Mouse (Mus musculus): ENCODE measurements at regions not wholly inside any gene's neighbourhood (a gene's known extent, or its start where the extent isn't known, plus 50 kb on each side); places are given as distances from the start of the nearest gene placed in this dataset.

DNA sequence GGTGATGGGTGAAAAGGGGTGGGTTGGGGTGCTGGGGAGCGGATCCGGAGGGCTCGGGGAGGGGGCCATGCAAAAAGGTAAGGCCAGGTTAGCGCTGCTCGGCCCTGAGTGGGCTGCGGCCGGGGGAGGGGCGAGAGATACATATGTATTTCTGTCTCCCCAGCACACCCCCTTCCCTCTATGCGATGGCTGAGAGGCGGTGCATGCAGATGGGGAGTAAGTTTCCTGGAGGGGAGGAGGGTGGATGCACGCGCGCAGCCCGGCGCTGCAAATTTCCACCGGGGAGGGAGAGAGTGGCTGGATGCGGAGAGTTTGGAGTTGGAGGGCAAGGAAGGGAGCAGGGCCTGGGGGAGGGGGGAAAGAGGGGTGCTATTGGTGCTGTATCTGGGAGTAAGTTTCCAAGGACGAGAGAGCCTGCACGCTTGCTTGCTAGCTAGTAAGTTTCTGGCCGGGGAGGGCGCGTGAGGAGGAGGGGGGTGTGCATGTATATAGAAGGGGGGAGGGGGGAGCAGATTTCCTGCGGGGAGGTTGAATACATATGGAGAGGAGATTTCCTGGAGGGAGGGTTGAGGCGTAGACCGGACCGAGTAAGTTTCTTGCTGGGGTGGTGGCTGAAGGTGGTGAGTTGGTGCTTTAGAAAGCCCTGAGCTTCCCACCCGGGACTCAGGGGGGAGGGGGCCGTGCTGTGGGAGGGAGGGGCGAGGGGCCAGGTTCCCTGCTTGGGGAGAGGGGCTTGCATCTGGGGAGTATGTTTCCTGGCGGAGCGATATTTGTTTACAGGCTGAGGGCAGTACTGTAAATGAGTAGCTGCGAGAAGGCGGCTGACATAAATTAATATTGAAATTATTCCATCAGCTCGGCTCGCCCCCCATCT lies 130.8 kb upstream of the Ubr2 start:
- DNase-seq (ENCODE audit: low spot score), result peak; percentile 71

DNA sequence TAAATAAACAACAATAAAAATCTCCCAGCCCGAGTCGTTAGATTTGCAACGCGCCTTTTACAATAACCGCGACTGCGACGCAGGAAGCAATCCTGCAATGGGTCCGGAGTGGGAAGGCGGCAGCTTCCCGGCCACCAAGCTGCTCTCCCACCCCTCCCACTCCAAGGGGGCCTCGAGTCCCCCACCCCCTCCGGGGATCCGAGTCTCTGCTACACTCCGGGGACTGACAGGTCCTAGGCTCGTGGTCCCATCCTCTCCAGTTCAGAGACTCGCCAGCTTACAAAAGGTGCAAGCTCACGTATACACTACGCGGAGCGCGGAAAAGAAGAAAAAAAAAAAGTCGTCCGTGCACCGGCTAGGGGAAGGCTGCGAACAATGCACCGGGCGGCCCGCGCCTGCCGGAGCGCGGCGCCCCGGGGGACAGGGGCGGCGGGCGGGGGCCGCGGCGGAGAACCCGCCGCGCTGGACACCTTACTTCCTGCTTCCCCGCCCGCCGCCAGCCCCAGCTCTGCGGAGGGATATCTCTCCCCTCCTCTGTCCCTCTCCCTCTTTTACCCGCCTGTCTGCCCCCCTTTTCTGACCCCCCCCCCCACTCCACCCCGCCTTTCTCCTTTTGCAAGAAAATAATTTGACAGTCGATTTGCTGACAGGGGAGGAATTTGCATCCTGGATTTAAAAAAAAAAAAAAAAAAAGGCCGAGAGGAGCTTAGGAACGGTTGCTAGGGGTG lies 130.0 kb upstream of the Ubr2 start:
- DNase-seq (ENCODE audit: low spot score), result peak; percentile 76

DNA sequence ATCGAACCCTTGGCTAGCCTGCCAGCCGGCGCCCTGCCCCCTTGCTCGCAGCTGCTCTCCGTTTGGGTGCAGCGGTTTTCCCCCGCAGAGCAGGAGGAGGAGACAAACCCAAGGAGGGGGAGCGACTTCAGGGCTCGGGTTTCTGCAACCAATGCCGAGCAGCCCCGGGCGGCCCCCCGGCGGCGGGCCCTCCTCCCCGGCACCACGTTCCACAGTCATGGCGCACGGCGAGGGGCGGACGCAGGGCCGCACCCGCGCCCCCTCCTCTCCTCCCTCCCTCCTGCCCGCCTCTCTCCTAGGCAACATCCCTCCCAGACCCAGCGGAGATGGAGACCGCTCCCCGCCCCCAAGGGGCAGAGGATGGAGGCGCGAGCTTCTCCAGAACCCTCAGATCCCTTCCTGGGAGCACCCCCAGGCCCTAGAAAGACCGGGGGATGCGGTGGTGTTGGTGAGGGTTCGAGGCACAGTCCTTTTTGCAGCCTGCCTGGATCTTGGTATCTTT lies 129.4 kb upstream of the Ubr2 start:
- DNase-seq (ENCODE audit: low spot score), result peak; percentile 95

DNA sequence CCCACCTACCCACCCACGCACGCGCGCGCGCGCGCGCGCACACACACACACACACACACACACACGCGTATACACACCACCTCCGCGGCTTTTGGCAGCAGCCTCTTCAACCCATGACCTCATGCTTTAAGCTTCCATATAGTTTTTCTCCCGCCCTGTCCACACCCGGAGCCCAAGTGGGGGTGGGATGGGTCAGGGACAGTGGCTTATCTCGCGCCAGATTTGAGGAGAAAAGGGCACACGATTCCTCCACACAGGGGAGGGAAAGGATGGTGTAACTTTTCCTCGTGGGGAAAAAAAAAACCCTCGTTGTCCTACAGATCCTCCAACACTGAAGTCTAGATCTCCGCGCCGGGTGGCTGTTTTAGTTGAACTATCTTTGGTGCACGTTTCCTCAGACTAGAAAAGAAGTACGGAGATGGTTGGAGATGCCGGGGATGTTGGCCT lies 128.8 kb upstream of the Ubr2 start:
- DNase-seq (ENCODE audit: low spot score), result peak; percentile 37

DNA sequence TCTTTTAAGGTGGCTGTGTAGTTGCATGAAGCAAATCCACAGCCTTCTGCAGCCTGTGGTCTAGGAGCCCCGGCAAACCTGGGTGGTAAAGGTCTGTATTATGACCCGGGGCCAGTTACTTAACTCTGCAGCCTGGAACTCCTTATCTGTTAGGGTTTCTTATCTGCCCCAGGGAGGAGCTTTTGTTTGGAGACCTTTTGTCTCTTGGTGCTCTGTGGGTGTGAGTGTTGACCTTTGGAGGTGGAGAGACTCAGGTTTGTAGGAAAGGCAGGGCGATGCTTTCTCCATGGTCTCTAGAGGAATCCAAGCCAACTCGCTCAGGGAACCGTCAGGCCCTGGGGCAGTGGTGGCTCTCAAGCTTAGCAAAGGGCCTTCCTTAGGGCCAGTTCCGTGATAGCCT lies 127.8 kb upstream of the Ubr2 start:
- peak; percentile 6 for DNase-seq (ENCODE audit: low spot score)

DNA sequence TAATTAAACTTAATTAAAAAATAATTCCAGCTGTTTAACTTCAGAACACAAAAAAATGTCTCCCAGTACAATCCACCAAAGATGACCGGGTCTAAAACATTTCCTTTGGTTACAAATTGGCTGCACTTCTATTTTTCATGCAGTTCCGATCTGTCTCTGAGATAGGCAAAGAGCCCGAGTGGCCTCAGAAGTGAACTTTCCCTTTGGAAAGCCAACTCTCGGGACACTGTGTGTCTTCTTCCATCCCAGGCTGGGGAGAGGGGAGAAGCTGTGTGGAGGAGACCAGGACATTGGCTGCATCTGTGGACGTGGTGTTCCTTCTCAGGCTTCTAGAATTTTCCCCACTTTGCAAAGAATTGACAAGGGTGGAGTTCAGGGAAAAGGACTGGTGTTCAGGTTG lies 125.0 kb upstream of the Ubr2 start:
- no peak for DNase-seq (ENCODE audit: low spot score)

DNA sequence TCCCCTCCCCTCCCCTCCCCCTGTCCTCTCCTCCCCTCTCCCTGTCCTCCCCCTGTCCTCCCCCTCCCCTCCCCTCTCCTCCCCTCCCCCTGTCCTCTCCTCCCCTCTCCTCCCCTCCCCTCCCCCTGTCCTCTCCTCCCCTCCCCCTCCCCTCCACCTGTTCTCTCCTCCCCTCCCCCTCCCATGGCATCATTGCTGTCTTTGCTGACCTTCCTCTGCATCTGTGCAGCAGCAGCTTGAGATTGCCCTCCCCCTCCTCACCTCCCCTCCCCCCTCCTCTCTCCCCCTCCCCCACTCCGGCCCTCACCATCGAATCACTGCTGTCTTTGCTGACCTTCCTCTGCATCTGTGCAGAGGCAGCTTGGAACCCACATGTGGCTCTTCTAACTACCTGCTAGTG lies 123.4 kb upstream of the Ubr2 start:
- DNase-seq (ENCODE audit: low spot score), result no peak

DNA sequence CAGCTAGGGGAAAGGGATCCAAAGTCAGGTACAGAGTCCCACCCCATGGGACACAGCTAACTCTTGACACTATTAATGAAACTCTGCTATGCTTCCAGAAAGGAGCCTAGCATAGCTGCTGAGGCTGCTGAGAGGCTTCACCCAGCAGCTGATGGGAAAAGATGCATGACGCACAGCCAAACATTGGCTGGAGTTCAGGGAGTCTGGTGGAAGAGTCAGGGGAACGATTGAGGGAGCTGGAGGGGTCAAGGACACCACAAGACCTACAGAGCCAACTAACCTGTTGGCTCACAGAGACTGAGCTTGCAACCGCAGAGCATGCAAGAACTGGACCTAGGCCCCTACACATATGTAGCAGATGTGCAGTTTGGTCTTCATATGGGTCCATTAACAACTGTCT lies 117.2 kb upstream of the Ubr2 start:
- no peak for DNase-seq (ENCODE audit: low spot score)

DNA sequence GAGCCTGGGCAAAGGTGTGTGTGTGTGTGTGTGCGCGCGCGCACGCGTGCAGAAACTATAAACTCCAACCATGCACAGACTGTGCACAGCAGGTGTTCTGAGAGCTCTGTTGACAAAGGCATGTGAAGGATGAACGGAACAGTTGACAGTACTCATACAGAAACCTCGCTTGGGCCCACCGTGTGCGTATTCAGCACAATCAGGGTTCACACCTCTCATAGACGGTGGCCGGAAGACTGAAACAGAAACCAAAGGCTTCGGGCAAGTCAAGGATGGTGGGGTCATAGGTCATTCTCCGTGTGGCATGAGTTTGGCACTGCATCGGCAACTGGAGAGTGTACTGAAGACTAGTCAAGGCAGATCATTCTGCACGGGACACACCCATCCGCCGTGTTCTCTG lies 113.2 kb upstream of the Ubr2 start:
- no peak for DNase-seq (ENCODE audit: low spot score)

DNA sequence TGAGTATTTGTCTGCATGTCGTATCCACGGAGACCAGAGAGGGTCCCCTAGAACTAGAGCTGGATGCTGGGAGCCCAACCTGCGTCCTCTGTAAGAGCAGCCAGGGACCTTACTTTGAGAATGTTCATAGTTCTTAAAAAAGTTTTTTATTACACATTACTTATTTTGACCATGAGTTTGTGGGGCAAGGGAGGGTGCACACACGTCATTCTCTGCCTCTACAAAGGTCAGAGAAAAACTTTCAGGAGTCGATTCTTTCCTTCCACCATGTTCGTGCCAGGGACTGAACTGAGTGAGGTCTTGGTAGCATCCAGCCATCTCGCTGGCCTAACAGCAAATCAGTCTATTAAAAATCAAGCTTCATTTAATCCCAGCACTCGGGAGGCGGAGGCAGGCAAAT lies 111.9 kb upstream of the Ubr2 start:
- DNase-seq (ENCODE audit: low spot score), result no peak

DNA sequence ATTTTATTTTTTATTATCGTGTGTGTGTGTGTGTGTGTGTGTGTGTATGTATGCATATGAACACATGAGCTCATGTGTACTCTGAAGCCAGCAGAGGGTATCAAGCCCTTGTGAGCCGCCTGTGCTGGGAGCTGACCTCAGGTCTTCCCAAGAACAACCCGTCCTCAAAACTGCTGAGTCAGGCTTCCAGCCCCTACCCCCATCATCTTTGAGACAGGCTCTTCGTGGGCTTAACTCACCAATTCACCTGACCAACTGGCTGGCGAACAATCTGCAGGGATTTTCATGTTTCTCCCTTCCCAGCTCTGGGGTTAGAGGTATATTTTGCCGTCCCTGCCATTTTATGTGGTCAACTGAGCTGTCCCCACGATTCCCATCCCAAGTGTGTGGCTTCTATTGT lies 107.7 kb upstream of the Ubr2 start:
- DNase-seq (ENCODE audit: low spot score), result no peak

DNA sequence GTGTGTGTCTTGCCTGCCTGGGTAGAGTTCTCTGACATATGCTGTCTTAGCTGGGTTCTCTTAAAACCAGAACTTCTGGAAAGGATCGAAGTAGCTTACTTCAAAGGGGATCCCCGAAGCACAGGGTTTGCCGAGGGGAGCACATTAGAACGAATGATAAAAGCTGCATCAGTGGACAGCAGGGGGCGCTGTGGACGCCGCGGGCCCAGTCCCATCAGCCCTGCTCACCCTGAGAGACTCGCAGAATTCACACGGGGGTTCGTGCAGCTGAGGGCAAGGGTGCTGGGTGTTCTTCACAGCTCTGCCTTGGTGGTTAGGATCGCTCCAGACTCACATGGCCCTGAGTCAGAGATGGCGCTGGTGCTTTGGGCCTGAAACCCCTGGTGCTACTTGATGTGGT lies 105.4 kb upstream of the Ubr2 start:
- DNase-seq (ENCODE audit: low spot score), result peak; percentile 27

DNA sequence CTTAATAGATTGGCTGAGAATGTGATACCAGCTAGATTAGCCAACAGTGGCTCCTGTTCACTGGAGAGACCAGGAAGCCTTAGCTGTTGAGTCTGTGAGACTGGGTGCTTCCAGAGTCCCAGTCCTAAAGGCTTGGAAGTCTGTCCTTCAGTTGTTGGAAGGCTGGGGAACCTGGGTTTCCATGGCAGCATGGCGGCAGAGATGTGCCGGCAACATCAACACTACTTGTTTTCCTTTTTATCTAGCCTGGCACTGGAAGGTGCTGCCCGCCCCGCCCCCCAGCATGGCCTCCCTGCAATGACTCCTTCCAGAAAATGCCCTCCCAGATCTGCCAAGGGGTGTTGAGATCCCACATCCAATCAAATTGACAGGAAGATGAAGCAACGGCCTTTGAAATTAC lies 104.8 kb upstream of the Ubr2 start:
- DNase-seq (ENCODE audit: low spot score), result peak; percentile 20

DNA sequence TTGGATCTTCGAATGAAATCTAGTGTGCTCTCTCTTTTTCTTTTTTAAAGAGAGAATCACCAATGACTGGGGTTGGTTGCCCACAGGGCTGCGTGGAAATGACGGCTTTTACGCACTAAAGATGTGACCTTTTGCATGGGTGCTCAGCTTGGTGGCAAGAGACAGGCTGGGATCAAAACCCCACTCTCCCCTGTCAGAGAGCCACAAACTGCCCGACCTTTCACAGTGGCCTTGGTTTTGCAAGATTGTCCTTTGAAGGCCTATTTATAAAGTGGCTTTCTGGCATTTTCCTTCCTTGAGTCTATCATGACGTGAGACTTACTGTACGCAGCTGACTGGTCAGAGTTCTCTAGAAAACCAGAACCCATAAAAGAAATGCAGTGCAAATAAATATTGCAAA lies 104.4 kb upstream of the Ubr2 start:
- no peak for DNase-seq (ENCODE audit: low spot score)

DNA sequence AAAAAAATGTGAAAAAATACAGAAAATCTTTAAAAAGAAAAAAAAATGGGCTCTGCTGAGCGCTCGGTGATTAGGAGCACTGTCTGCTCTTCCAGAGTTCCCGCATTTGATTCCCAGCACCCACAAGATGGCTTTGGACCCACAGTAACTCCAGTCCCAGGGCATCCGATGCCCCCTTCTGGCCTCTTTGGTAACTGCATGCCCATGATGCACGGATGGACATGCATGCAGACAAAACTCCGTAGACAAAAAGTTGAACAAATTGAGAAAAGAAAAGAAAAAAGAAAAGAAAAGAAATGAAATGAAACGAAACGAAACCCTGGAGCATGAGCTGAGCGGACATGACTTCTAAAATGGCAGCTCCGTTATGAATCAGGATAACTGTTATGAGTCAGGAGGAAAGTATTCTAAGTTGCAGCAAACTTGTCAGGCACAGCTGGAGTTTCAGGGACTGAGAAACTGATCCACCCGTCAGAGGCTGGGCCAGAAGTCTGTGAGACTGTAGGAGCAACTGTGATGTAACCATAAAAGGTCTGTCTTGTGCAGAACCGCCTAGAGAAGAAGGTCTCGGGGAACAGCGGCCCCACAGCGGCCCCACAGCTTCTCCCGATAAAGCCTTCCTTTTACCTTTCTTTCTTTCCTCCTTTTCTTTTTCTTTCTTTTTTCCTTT lies 102.3 kb upstream of the Ubr2 start:
- no peak for DNase-seq (ENCODE audit: low spot score)

DNA sequence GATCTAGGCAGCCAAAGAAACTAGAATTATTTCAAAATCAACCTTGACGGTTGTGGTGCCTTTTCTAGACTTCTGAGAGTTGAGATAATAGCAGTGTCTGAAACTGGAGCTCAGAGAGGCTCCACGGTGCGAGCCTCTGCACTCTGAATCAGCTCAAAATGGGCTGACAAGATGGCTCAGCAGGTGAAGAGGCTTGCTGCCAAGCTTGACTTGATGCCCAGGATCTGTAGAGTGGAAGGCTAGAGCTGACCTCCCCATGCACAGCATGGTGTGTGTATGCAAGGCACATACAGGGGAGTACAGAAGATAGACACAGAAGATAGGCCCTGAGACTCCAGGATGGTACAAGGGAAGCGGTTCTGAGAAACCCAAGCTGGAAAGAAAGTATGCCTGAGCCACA lies 100.5 kb upstream of the Ubr2 start:
- DNase-seq (ENCODE audit: low spot score), result no peak

DNA sequence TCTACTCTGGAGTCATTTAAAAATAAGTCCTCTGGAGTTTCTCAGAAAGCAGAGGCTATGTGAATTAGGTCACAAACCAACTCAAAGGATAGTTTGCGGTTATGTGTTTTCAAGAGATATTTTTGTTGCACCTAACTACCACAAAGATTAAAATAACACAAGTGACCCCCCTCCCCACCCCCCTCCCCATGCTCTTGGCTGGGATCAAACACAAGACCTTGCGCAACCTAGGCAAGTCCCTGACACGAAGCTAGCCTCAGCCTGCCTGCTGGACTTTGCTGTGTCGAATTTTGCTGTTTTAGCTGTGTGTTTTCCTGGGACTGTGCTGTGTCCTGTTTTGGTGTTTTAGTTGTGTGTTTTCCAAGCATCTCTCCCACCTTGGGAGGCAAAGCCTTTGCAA lies 94.0 kb upstream of the Ubr2 start:
- no peak for DNase-seq (ENCODE audit: low spot score)

DNA sequence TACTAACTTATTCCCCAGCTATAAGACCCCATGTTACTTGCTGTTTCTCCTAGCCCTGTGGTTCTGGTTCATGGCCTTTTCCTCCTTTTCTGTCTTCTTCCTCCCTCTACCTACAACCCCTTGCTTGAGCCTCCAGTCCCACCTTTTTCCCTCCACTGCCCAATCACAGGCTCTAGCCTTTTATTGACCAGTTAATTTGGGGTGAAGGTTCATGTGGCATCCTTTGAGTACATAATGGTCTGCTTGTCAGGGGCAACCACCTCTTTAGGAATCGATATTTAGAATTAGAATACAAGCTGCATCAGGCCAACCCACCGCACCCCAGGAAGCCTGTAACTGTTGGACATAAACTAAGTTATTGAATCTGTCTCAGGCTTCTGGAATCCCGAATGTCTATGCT lies 84.8 kb upstream of the Ubr2 start:
- no peak for DNase-seq (ENCODE audit: low spot score)

DNA sequence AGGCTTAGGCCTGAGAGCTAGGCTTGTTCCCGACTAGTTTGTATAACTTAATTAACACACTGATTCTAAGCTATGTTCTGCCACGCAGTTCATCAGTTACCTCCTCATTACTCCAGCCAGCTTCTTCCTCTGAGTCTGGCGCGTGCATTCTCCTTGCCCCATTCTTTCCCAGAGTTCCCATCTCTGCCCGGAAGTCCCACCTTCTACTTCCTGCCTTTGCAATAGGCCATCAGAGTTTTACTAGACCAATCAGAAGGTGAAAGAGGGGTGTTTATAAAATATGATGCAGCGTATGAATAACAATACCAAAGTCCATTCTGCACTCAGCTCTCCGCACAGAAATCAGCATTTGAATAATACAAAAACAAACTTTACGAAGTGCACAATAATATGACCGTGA lies 81.7 kb upstream of the Ubr2 start:
- DNase-seq (ENCODE audit: low spot score), result no peak

DNA sequence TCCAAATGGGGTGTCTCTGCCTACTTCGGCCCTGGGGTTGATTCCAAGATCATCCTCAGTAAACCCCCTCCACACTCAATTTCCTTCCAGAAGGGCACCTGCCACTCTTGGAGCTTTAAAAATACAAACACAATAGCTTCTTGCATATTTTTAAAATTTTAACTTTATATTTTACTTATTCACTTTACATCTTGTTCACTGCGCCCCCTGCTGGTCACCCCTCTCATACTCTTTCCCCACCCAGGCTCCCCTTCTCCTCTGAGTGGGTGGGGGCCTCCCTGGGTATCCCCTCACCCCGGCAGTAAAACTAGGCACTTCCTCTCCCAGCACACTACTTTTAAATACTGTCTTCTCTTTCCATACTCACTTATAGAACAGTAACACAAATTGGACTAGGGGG lies 79.4 kb upstream of the Ubr2 start:
- DNase-seq (ENCODE audit: low spot score), result no peak

DNA sequence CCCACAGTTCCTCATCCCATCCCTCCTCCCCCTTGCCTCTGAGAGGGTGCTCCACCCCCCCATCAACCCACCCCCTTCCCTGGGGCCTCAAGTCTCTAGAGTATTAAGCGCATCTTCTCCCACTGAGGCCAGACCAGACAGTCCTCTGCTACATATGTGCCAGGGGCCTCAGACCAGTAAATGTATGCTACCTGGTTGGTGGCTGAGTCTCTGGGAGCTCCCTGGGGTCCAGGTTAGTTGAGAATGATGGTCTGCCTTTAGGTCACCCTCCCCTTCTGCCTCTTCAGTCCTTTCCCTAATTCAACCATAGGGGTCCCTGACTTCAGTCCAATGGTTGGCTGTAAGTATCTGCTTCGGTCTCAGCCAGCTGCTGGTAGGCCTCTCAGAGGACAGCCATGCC lies 58.9 kb upstream of the Ubr2 start:
- DNase-seq (ENCODE audit: low spot score), result no peak

DNA sequence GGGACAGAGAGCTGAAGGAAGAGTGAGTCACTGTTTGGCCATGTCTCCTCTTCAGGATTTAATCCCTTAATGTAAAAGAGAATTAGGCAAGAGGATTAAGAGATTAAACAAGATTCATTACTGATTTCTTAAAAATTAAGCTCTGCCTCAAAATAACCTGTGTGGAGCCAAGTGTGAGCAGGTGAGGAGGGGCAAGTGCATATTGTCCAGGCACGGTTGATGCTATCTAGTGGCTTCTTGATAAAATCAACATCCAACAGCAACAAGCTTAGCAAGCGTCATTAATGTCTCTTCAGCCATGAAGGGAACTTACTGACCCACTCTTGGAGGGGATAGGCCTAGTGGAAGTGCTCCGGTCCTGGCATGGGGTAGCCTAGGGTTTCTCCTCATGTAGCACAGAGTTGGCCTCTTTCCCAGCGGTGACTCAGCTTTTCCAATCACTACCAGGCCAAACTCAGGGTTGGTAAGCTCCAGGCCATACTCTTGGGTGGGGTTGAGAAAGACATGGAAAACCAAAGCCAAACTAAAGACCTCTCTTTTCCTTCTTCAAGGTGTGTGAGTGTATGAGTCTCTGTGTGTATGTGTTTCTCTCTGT lies 55.0 kb upstream of the Ubr2 start:
- DNase-seq (ENCODE audit: low spot score), result peak; percentile 14
